Mouse (Mus musculus) heart, postnatal 0 days (tissue): Measurements from ENCODE around the gene Grb7.

ENCODE experiments used
- CTCF ChIP-seq: IDR thresholded peaks from 2 replicates; pipeline ENCODE4 v1.5.1; 2016; ENCODE audit warnings: antibody characterized with exemption, control low read depth, low read depth
- EP300 ChIP-seq: IDR thresholded peaks from 2 replicates; pipeline ENCODE4 v1.6.1; 2016; ENCODE audit warnings: antibody characterized with exemption, low read depth

DNA sequence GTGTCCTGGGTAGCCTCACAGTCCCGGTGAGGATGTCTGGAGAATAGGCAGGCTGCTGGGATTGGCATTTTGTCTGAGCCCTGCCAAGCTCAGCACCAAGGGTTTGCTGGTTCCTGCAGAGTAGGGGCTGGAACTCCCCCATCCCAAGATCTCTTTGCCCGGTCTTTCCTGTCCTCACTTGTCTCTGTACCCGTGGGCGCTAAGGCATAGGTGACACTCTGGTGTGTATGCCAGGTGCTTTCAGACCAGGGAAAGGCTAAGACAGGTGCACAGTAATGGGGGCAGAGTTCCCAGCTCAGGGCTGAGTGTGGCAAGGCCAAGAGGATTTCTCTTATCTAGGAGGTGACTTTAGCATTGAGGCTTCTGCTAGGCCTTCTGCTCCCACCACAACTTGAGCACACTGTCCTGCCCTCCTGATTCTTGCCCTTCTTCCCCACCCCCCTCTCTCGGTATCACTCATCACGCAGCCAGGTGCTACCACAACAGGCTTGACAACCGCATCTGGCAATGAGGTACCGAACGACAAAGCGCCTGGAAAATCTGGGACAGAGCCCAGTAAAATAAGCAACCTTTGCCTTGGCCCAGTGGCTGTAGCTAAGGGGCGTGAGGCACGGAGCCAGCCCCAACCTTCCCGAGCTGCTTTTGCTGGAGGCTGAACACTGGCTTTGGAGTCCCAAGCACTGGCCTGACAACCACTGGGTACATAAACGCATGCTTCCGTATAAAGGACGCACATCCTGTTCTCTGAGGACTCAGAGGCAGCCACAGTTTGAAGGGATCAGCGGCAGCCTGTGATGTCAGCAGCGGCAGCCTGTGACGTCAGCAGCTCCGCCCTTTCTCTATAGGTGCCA, 4.0 kb downstream of the Grb7 start:
- TF ChIP-seq CTCF (no peak), EP300 (no peak)
